Mouse (Mus musculus): ENCODE results near the gene Klhl3.

Klhl3 gene

GRCm38 (mm10) chr13:58066081-58066495 lies 47.3 kb downstream of the Klhl3 start:
- no peak for DNase-seq

GRCm38 (mm10) chr13:58065316-58065715 lies 48.1 kb downstream of the Klhl3 start:
- no peak for DNase-seq

GRCm38 (mm10) chr13:58057953-58058870 lies 55.2 kb downstream of the Klhl3 start:
- no peak for DNase-seq

GRCm38 (mm10) chr13:58056618-58057017 lies 56.8 kb downstream of the Klhl3 start:
- peak; percentile 27 to 36 for DNase-seq

- no peak for DNase-seq
Measured at GRCm38 (mm10) chr13:58053628-58054027, 59.8 kb downstream of the Klhl3 start.

- DNase-seq = no peak
Measured at GRCm38 (mm10) chr13:58051654-58052053, 61.7 kb downstream of the Klhl3 start.

GRCm38 (mm10) chr13:58051251-58051650 lies 62.1 kb downstream of the Klhl3 start:
- no peak for DNase-seq

- no peak for DNase-seq
Measured at GRCm38 (mm10) chr13:58049121-58049520, 64.3 kb downstream of the Klhl3 start.

GRCm38 (mm10) chr13:58048076-58048475 lies 65.3 kb downstream of the Klhl3 start:
- DNase-seq = peak in 1 of 2 experiments; percentile 11

GRCm38 (mm10) chr13:58046178-58046577 lies 67.2 kb downstream of the Klhl3 start:
- DNase-seq = no peak

GRCm38 (mm10) chr13:58045278-58045677 lies 68.1 kb downstream of the Klhl3 start:
- peak in 1 of 2 experiments; percentile 14 for DNase-seq

- no peak for DNase-seq
Measured at GRCm38 (mm10) chr13:58043278-58043677, 70.1 kb downstream of the Klhl3 start.

GRCm38 (mm10) chr13:58040112-58040511 lies 73.3 kb downstream of the Klhl3 start:
- no peak for DNase-seq

GRCm38 (mm10) chr13:58037506-58037905 lies 75.9 kb downstream of the Klhl3 start:
- DNase-seq = no peak

GRCm38 (mm10) chr13:58035470-58036156 lies 77.8 kb downstream of the Klhl3 start:
- no peak for DNase-seq

GRCm38 (mm10) chr13:58034985-58035384 lies 78.4 kb downstream of the Klhl3 start:
- DNase-seq = no peak

- no peak for DNase-seq
Measured at GRCm38 (mm10) chr13:58034507-58034906, 78.9 kb downstream of the Klhl3 start.

- peak; percentile 66 to 68 for DNase-seq
Measured at GRCm38 (mm10) chr13:58031755-58032154, 81.6 kb downstream of the Klhl3 start.

- DNase-seq = no peak
Measured at GRCm38 (mm10) chr13:58027115-58027514, 86.3 kb downstream of the Klhl3 start.

GRCm38 (mm10) chr13:58025701-58026414 lies 87.5 kb downstream of the Klhl3 start:
- DNase-seq = no peak

GRCm38 (mm10) chr13:58023726-58024453 lies 89.5 kb downstream of the Klhl3 start:
- DNase-seq = no peak

GRCm38 (mm10) chr13:58023001-58023560 lies 90.3 kb downstream of the Klhl3 start:
- no peak for DNase-seq
